Mouse (Mus musculus): ENCODE measurements around the gene Dhrs4.
A peak's percentile ranks its signal among the peaks of the same experiment; 100 is the strongest.

Gene Dhrs4

GRCm38 (mm10) chr14:55478651-55479599 lies at the start of gene Dhrs4:
Dhrs4 (plus strand) TSS chr14:55478758.
- DNase-seq (ENCODE audit: low spot score) = peak; percentile 81

DNA sequence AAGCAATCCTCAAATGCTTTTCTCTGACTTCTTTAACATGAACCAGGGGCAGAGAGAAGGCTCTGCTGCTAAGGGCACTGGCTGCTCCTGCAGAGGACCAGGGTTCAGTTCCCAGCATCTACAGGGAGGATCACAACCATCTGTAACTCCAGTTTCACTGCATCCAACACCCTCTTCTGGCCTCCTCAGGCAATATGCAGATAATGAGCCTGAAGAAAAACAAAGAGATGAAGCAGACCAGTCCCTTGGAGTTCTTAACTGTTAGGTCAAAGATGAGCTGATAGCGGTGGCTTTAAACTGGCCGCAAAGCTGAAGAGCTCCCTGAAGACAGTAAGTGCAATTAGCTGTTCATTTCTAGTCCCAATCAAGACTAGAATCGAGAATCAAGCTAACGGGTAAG lies 48.3 kb upstream of the Dhrs4 start:
- no peak for DNase-seq (ENCODE audit: low spot score)

- DNase-seq (ENCODE audit: low spot score) = no peak
These were observed 45.5 kb upstream of the Dhrs4 start for GRCm38 (mm10) chr14:55433052-55433451.

DNA sequence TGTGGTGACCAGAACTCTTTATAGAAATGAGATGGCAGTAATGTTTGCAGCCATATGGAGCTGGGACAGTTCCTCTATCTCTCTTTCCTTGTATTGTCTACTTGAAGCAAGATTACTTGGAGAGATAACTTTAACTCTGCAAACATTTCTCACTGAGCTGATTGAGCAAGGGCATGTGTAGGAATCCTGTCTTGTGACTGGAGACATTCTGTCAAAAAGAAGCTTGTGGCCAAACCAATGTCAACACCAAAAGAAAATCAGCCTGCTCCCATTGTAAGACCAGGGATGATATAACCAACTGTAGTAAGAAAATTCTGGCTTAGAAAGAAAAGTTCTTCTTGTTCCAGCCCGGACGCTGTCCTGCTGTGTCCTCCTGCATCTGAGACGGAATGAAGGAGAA lies 43.7 kb upstream of the Dhrs4 start:
- no peak for DNase-seq (ENCODE audit: low spot score)

DNA sequence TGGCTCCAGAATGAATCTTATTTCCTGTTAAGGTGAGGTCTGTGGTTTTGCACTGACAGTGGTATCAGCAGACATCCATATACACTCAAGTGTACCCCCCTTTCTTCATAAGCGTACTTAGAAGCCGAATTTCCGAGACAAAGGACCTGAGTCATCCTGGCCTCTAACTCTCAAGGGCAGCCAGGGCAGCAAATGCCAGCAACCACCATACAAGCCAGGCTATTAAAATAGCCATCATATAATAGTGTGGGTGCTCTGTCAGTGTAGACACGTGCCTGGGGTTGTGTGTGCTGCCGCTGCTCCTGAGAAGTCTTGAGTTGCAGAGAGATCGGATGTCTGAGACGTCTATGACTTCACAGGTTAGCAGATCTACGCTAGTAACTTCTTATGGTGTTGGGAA lies 41.4 kb upstream of the Dhrs4 start:
- no peak for DNase-seq (ENCODE audit: low spot score)

DNA sequence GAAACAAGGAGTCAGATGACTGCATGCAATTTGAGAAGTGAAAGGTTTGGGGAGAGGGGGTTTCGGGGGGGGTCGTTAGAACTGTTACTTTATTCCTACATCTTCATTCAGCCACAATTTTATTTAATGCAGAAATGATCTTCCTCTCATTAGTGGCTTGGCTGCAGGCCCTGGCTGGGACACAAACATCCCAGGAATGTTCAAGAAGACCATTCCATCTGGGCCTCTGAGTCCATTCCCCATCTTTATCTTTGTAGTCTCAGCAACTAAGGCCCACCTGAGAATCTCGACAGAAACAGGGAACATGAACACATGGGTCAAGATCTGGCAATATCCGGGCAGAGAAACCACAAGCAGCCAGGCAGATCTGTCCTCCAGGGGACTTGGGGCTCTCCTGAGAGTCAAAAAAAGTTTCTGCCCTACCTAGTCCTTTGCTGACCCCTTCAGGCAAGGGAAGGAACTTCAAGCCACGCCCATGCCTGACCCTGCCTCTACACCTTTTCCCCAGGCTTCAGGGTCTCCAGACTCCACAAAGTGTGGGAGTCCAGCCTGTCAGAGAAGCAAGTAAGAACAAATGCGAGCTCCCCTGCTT lies 40.3 kb upstream of the Dhrs4 start:
- peak; percentile 62 for DNase-seq (ENCODE audit: low spot score)

- DNase-seq (ENCODE audit: low spot score) = no peak
These were observed 20.9 kb upstream of the Dhrs4 start for GRCm38 (mm10) chr14:55457693-55458092.

DNA sequence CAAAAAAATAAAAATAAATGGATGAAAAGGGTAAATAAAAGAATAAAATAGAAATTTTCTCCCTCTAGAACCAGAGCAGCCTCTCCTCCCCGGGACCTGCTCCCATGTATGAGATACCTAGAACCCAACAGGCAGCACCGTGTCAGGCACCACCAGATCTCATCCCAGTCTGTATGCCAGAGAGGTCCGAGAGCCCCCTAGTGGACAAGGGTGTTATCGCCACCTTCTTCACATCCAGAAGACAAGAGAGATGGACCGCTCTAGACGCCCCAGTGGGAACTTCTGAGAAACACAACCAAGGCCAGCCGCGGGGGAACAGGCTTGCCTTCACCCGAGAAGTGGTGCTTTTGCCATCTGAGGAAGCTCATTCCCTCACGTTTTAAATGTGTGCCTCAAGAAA lies 20.3 kb upstream of the Dhrs4 start:
- DNase-seq (ENCODE audit: low spot score) = peak; percentile 50

DNA sequence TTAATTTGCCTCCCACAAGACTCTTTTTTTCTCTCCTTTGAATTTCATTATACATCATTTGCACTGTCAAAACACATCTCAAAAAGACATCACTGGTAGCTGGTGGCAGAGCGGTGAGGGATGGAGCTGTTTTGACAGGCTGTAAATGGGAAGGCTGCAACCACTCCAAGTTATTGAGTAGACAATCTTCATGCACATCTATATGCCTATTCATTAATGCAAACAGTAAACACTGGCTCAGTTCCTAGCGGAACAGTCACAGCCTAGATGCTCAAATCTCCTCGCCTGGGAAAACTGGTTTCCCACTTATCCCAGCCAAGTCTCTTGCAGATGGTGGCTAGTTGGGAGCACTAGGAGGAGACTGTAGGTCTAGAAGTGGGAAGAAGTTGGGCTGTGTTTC lies 19.8 kb upstream of the Dhrs4 start:
- DNase-seq (ENCODE audit: low spot score) = no peak

- DNase-seq (ENCODE audit: low spot score) = no peak
These were observed 18.8 kb upstream of the Dhrs4 start for GRCm38 (mm10) chr14:55459796-55460195.

- DNase-seq (ENCODE audit: low spot score) = no peak
These were observed 18.3 kb upstream of the Dhrs4 start for GRCm38 (mm10) chr14:55460297-55460696.

GRCm38 (mm10) chr14:55461757-55462156 lies 16.8 kb upstream of the Dhrs4 start:
- no peak for DNase-seq (ENCODE audit: low spot score)

DNA sequence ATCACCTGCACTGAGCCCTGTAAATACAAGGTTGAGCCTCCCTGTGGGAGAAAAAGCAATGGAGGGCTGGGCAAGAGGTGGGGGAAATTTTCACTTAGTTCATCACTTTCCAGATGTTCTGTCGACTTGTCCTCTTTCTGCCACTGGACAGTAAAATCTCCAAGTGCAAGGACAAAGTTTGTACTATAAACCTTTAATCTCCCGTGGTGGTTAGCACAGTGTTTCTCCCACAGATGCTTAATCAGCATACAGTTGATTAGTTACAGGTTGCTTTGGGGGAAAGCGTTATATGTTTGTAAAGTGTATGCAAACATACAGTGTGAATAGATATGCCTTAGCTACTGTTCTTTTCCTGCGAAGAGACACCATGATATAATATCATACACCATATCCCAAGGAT lies 12.1 kb upstream of the Dhrs4 start:
- no peak for DNase-seq (ENCODE audit: low spot score)

- no peak for DNase-seq (ENCODE audit: low spot score)
These were observed 11.4 kb upstream of the Dhrs4 start for GRCm38 (mm10) chr14:55467108-55467507.

DNA sequence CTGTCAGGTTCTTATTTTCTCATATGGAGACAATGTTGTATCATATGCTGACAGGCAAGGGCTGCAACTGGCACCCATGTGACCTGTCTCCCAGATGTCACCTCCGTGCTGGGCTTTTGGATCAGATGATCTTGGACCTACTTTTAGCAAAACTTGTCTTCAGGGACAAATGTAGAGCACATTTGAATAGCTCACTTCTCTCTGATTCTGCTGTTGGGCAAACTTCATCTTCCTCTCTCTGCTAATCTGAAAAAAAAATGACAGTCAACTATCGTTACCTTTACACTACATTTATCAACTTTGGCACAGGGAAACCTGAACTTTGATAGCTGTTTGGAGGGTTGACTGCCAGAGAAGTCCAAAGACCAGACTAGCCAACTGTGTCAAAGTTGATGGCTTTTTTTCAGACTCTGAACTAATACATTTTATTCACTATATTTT lies 10.2 kb upstream of the Dhrs4 start:
- DNase-seq (ENCODE audit: low spot score) = no peak

DNA sequence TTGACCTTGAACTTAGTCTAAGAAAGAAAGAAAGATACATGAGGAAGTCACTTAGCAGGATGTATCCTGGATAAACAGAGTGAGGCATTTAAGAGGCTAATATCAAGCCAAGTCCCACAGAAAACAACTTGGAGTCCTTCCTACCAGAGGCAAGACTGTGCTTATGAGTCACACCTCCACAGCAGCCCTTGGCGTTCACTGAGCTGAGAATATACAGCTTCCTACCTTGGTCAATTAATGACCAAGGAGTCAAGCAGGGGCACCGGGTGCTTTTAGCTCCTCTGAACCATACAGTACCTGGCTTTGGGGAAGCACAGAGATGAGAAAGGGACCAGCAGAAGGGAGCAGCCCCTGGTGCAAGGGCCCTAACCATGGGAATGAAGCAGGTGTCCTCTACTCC lies 9.5 kb upstream of the Dhrs4 start:
- DNase-seq (ENCODE audit: low spot score) = no peak

DNA sequence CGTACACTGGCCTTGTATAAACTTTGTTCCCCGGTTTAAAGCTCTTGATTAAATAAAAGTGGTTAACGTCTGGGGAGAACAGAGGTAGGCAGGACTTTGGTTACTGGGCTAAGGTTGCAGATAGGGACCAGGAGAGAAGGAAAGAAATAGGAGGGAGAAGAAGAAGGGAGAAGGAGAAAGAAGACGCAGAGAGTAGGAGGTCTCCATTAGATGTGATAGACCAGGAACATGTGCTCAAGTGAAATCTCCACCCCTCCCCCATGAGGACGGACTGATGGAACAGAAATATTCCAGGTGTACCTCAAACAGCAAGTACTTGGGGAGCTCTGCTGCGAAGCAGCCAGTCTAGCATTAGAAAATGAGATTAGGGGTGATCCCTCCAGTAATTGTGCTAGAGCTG lies 8.7 kb upstream of the Dhrs4 start:
- DNase-seq (ENCODE audit: low spot score) = no peak

- DNase-seq (ENCODE audit: low spot score) = no peak
These were observed 7.8 kb upstream of the Dhrs4 start for GRCm38 (mm10) chr14:55470806-55471205.

DNA sequence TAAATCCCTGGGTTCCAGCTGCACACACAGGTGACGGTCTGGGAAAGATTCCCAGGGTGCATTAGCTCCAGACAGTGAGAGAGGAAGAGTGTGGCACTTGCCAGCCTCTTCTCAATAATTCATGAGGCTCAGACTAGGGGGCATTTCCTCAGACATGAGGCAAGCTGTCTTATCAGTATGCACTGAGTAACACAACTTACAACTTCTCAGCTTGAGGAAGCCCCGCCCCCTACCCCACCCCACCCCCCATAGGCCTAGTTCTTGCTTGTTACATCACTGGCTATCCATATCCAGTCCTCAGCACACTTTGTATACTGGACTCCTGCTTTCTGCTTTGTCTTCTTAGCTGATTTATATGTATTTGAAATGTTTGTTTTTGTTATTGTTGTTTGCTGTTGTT lies 2.9 kb upstream of the Dhrs4 start:
- no peak for DNase-seq (ENCODE audit: low spot score)

DNA sequence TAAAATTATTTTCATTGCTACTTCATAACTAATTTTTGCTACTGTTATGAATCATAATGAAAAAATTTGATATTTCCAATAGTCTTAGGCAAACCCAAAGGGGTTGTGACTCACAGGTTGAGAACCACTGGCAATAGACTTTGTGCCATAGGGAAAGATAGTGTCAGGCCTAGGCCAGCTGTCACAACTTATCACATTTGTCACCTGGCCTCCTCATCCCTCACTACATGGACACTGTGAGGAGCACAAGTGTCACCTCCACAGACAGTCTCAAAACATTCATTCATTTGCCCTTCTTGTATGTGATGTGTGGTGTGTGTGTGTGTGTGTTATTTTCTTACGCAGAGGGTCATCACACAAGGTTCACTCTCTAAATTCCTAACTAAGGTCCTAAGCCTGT lies 1.1 kb upstream of the Dhrs4 start:
- DNase-seq (ENCODE audit: low spot score) = no peak

- DNase-seq (ENCODE audit: low spot score) = no peak
These were observed 729 bp upstream of the Dhrs4 start for GRCm38 (mm10) chr14:55477829-55478228.

GRCm38 (mm10) chr14:55479629-55480028 lies 1.1 kb downstream of the Dhrs4 start:
- no peak for DNase-seq (ENCODE audit: low spot score)

- no peak for DNase-seq (ENCODE audit: low spot score)
These were observed 6.0 kb downstream of the Dhrs4 start for GRCm38 (mm10) chr14:55484430-55485085.
